In the genomic region with DNA sequence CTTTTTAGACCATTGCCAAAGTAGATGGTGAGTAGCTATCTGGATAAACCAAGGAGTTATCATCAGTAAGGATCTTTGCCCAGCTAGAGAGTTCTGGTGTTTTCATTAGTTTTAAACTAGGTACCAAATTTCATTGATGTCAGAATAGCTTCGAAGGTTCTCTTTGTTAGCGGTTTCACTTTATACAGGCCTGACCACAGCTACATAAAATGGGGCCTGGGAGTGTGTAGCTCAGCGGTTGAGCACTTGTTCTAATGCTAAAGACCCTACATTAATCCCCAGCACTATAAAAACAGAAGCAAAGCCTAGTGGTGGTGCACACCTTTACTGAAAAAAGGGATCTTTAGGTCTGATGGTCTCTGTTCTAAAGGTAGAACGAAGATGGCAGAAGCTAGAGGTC, we compare ENCODE assay signal across 9 mouse cellular contexts. TPM values are rescaled to one million over a fixed set of nuclear protein-coding genes. Genes with fewer than 3 reads are reported as not detected.
DNase-seq lines count a peak whose midpoint lies in the region; ATAC-seq and TF ChIP-seq lines count a peak whose summit lies in the region.
"Had no signal": no experiment of that assay in that cellular context is flagged by ENCODE, and none has a peak within 500 bp of the region (broad histone marks: within the 10 kb centered on the region; RNA-seq: fewer than 3 reads in every experiment).

No protein-coding gene starts in this region.

- DNase-seq in heart, embryonic 10.5 days (ENCODE audit: low spot score): no peak
- no peak for DNase-seq in heart, adult 11 months
- DNase-seq in hindbrain, embryonic 14.5 days (ENCODE audit: low spot score): no peak
- no peak for DNase-seq in embryo, embryonic 10.5 days (ENCODE audit: low spot score)
- DNase-seq in layer of hippocampus, postnatal 25 days (ENCODE audit: extremely low spot score in 1 of 2, low spot score in 1 of 2): no peak
- no peak for DNase-seq in lung, postnatal 0 days (ENCODE audit: low spot score)

- peak overlapping the region; percentile 93 for H3K4me3 ChIP-seq in heart, embryonic 10.5 days
- peak overlapping the region; percentile 48 for H3K4me3 ChIP-seq in bone marrow, adult 2 months (replicated peaks; ENCODE audit: control insufficient read depth, low read depth, low read length)
- H3K4me3 ChIP-seq in hindbrain, embryonic 14.5 days (replicated peaks; ENCODE audit: low read length): peak overlapping the region; percentile 89; the same call in 1 of the 2 replicates
- 0 out of 2 replicates have a peak overlapping the region, but pooled peaks have one; percentile 95 for H3K4me3 ChIP-seq in macrophage (ENCODE audit: inconsistent target)
- H3K4me3 ChIP-seq in lung, postnatal 0 days (ENCODE audit: low read depth, low read length): no peak overlapping the region

- H3K9ac ChIP-seq in hindbrain, embryonic 14.5 days: peak overlapping the region; percentile 94; the same call in 1 of the 2 replicates
- no peak overlapping the region for H3K9ac ChIP-seq in lung, postnatal 0 days (replicated peaks; ENCODE audit: low read depth)

- H3K9me3 ChIP-seq in heart, embryonic 10.5 days: no peaks in the 10 kb centered on the region
- H3K9me3 ChIP-seq in hindbrain, embryonic 14.5 days (ENCODE audit: control insufficient read depth, low read length): no peaks in the 10 kb centered on the region
- H3K9me3 ChIP-seq in lung, postnatal 0 days (ENCODE audit: low read length): no peaks in the 10 kb centered on the region

- H3K27ac ChIP-seq in heart, embryonic 10.5 days: peak overlapping the region; percentile 97
- peak overlapping the region; percentile 42; the same call in 1 of the 2 replicates for H3K27ac ChIP-seq in bone marrow, adult 2 months (ENCODE audit: control insufficient read depth, insufficient read depth, low read depth, low read length, poor library complexity)
- H3K27ac ChIP-seq in hindbrain, embryonic 14.5 days: no peak overlapping the region
- no peak overlapping the region for H3K27ac ChIP-seq in macrophage
- H3K27ac ChIP-seq in lung, postnatal 0 days (ENCODE audit: low read length): no peak overlapping the region

- no peaks in the 10 kb centered on the region for H3K27me3 ChIP-seq in heart, embryonic 10.5 days (ENCODE audit: insufficient read depth, poor library complexity, severe bottlenecking)
- no peaks in the 10 kb centered on the region for H3K27me3 ChIP-seq in hindbrain, embryonic 14.5 days (ENCODE audit: control insufficient read depth, insufficient read depth, low read length)
- H3K27me3 ChIP-seq in lung, postnatal 0 days (replicated peaks; ENCODE audit: insufficient read depth, low read length): no peaks in the 10 kb centered on the region

- WGBS in heart, embryonic 10.5 days: 69% methylated on average over 4 of the region's 4 CpGs
- 80% methylated on average over 4 of the region's 4 CpGs for WGBS in bone marrow, adult 2 months
- WGBS in hindbrain, embryonic 14.5 days: 70% methylated on average over 4 of the region's 4 CpGs
- WGBS in macrophage (ENCODE audit: missing documents): 89% methylated on average over 4 of the region's 4 CpGs
- WGBS in lung, postnatal 0 days: 78% methylated on average over 4 of the region's 4 CpGs

- no peak for TF ChIP-seq CTCF in bone marrow, adult 2 months (IDR thresholded peaks at IDR 0.05; ENCODE audit: control insufficient read depth, insufficient read depth, low read length)
- no peak for TF ChIP-seq CTCF in lung, postnatal 0 days (IDR thresholded peaks at IDR 0.05)

- peak overlapping the region; percentile 86 for H3K4me2 ChIP-seq in hindbrain, embryonic 14.5 days (replicated peaks)
- no peak overlapping the region; the same call in 1 of the 2 replicates for H3K4me2 ChIP-seq in lung, postnatal 0 days (replicated peaks; ENCODE audit: low read depth, low read length)

- TF ChIP-seq POLR2A in bone marrow, adult 2 months (IDR thresholded peaks at IDR 0.05; ENCODE audit: borderline replicate concordance, control insufficient read depth, low read depth, low read length): no peak

- peaks cover 43% of the 10 kb centered on the region for H3K79me2 ChIP-seq in macrophage (ENCODE audit: inconsistent target)

- no peak for ATAC-seq in hindbrain, embryonic 14.5 days (ENCODE audit: low FRiP score)
- no peak for ATAC-seq in lung, postnatal 0 days

- peaks cover 15% of the 10 kb centered on the region for H3K36me3 ChIP-seq in heart, embryonic 10.5 days
- H3K36me3 ChIP-seq in hindbrain, embryonic 14.5 days (replicated peaks; ENCODE audit: control insufficient read depth, insufficient read depth): peaks cover 14% of the 10 kb centered on the region
- H3K36me3 ChIP-seq in macrophage (ENCODE audit: inconsistent target): no peaks in the 10 kb centered on the region
- H3K36me3 ChIP-seq in lung, postnatal 0 days (ENCODE audit: insufficient read depth, low read length): no peaks in the 10 kb centered on the region

- no peak for TF ChIP-seq EP300 in lung, postnatal 0 days (IDR thresholded peaks at IDR 0.05)

- peaks cover 5% of the 10 kb centered on the region for H3K4me1 ChIP-seq in heart, embryonic 10.5 days
- no peaks in the 10 kb centered on the region; the same call in 1 of the 2 replicates for H3K4me1 ChIP-seq in bone marrow, adult 2 months (ENCODE audit: control insufficient read depth, insufficient read depth, low read length)
- peaks cover 10% of the 10 kb centered on the region for H3K4me1 ChIP-seq in hindbrain, embryonic 14.5 days (replicated peaks; ENCODE audit: control insufficient read depth, insufficient read depth, low read length)
- H3K4me1 ChIP-seq in lung, postnatal 0 days (ENCODE audit: insufficient read depth, low read depth, low read length): peaks cover 3% of the 10 kb centered on the region; the same call in 1 of the 2 replicates

RNA-seq across cellular contexts. Expression of a gene that starts 6.3 kb away (rescaled TPM):
- polyA plus RNA-seq in heart, embryonic 10.5 days (2016; fragmentation: Nextera tagmentation; extraction: Ambion mirVana): 176 and 208 TPM in 2 replicates
- polyA plus RNA-seq in bone marrow, adult 2 months (2011; ENCODE audit: insufficient read depth, insufficient read length, low replicate concordance, missing spikeins): 963 and 1,559 TPM in 2 replicates
- 153 and 161 TPM in 2 replicates for polyA plus RNA-seq in hindbrain, embryonic 14.5 days (2014; fragmentation: Nextera tagmentation; extraction: Ambion mirVana)
- 100 to 1,000 TPM in 4 of 26 experiments, 10 to 100 TPM in 22; 33.0 to 111 (median 80.5) TPM for total RNA-seq in macrophage (2018; cell fraction: chromatin; rRNA removed)
- total RNA-seq in macrophage (2018; cell fraction: cytosol; rRNA removed): 100 to 1,000 TPM; 113 to 164 (median 130) TPM
- total RNA-seq in macrophage (2018; cell fraction: nucleus; rRNA removed): 100 to 1,000 TPM in 5 of 26 experiments, 10 to 100 TPM in 21; 43.4 to 154 (median 69.8) TPM
- 144 to 314 TPM (median 269 TPM) in 3 replicates for polyA plus RNA-seq in macrophage (2018)
- total RNA-seq in layer of hippocampus, postnatal 25 days (2021): 100 to 1,000 TPM; 134 to 137 TPM
- polyA plus RNA-seq in lung, postnatal 0 days (2015; fragmentation: Nextera tagmentation; extraction: Ambion mirVana): 135 and 137 TPM in 2 replicates

RNA-seq across cellular contexts. Expression of a gene that starts 59.2 kb away (rescaled TPM):
- 1.6 and 2.0 TPM in 2 replicates for polyA plus RNA-seq in heart, embryonic 10.5 days (2016; fragmentation: Nextera tagmentation; extraction: Ambion mirVana)
- polyA plus RNA-seq in bone marrow, adult 2 months (2011; ENCODE audit: insufficient read depth, insufficient read length, low replicate concordance, missing spikeins): 0.55 TPM in 1 of 2 replicates, not detected in the other
- polyA plus RNA-seq in hindbrain, embryonic 14.5 days (2014; fragmentation: Nextera tagmentation; extraction: Ambion mirVana): 0.17 and 0.34 TPM in 2 replicates
- under 1 TPM in 4 of 26 experiments, not detected in 22; 0.21 to 0.45 (median 0.27) TPM for total RNA-seq in macrophage (2018; cell fraction: chromatin; rRNA removed)
- total RNA-seq in macrophage (2018; cell fraction: cytosol; rRNA removed): under 1 TPM in 13 of 26 experiments, not detected in 13; 0.03 to 0.13 (median 0.06) TPM
- under 1 TPM in 14 of 26 experiments, not detected in 12; 0.17 to 0.84 (median 0.29) TPM for total RNA-seq in macrophage (2018; cell fraction: nucleus; rRNA removed)
- 0.08 TPM in 1 of 3 replicates, not detected in the others for polyA plus RNA-seq in macrophage (2018)
- total RNA-seq in layer of hippocampus, postnatal 25 days (2021): not detected
- polyA plus RNA-seq in lung, postnatal 0 days (2015; fragmentation: Nextera tagmentation; extraction: Ambion mirVana): 0.12 TPM in 1 of 2 replicates, not detected in the other
- total RNA-seq: layer of hippocampus, adult 8-10 months had no signal

Comparison
In these comparisons a context has a peak if more than half of its experiments do, and no peak if none do; other contexts are left out.
1. H3K27ac ChIP-seq: peak in heart, embryonic 10.5 days (single experiment) and bone marrow, adult 2 months (single experiment); none in hindbrain, embryonic 14.5 days (single experiment), macrophage (single experiment) and lung, postnatal 0 days (single experiment).